Mouse (Mus musculus) common myeloid progenitor, adult 5-6 weeks (primary cell): ENCODE data around the gene Ribc2. TPM values are rescaled to one million over a fixed set of nuclear protein-coding genes. Genes with fewer than 3 reads are reported as not detected.

ENCODE experiments used
- ATAC-seq: replicated peaks from 2 replicates; pipeline ENCODE4 v1.8.0; 2016; ENCODE audit warnings: low read depth, mild to moderate bottlenecking, moderate TSS enrichment, inconsistent platforms; ENCODE audit not compliant: poor library complexity, severe bottlenecking
- total RNA-seq: library from RNA; stranded (forward); fragments of 200-1000, 187-1606 nt; gene quantifications from 2 replicates; pipeline ENCODE4 v1.2.3, GENCODE M21; 2017

The Ribc2 gene
- total RNA-seq, result not detected in 2 replicates

DNA sequence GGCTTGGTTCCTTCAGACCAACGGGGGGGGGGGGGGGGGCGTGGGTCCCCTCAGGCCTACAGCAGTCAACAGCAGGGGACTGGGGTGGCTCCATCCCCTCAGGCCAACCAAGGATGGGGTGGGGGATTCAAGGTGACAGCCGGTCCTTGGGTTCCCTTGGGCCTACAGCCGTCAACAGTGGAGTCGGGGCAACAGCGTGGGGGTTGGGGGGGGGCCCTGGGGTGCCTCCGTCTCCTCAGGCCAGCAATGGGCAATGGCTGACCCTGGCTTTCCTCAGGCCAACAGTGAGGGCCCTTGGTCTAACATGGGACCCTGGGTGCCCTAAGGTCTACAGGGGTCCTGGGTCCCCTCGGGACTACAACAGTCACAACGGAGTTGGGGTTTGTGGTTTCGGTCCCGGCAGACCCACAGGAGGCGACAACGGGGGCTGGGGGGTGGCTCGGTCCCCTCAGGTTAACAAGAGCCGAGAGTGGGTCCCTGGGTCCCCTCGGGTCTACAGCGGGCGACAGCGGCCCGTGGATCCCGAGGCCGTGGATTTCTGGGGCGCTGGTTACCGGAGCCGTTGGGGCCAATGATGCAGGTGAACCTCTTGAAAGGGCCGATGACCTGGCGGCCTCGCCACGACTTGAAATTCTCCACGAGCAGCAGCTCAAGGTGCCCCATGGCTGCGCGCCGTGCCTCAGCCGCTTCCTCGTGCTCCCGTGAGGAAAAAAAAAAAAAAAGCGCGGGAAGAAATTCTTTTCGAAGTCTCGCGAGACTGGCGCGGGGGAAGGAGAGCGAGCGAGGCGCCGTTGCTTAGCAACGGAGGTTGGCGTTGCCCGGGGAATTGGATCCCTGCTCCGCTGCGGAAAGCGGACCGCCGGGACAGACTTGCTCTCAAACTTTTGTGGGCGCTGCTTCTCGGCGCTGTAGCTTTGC, at the start of gene Ribc2, which contains the start of gene Smc1b:
Ribc2 (plus strand) TSS at position 804 of the 918 bp plus-strand sequence.
Smc1b (minus strand) TSS at position 690 of the 918 bp plus-strand sequence.
- no peak for ATAC-seq

DNA sequence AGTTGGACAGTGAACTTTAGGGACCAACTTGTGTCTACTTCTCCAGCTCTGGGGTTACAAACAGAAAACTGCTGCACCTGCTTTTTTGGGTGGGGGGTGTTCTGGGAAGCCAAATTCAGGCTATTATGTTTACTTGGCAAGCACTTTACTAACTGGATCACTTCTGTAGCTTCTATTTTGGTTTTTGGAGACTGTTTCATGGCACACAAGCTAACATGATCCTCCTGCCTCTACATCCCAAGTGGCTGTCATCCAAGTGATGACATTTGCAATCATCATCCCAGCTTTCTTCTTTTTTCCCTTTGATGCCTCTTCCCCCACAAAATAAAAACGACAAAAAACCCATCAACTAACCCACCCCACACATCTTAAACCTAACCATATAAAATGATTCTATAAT, 46.2 kb upstream of the Ribc2 start:
- ATAC-seq, result no peak

DNA sequence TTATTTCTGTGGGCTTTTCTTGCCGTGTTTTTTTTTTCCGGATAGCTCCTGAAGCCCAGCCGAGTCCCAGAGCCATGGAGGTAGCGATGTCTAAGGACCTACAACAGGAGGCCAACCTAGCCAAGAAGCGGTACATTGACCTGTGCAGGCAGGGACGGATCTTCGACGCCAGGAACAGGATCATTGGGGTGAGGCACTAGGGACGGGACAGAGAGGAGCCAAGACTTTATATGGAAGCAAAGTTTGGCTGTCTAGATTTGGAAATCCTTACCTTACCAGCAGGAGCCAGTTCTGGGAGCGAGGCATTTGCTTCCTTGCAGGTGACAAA, 279 bp downstream of the Ribc2 start:
- no peak for ATAC-seq

DNA sequence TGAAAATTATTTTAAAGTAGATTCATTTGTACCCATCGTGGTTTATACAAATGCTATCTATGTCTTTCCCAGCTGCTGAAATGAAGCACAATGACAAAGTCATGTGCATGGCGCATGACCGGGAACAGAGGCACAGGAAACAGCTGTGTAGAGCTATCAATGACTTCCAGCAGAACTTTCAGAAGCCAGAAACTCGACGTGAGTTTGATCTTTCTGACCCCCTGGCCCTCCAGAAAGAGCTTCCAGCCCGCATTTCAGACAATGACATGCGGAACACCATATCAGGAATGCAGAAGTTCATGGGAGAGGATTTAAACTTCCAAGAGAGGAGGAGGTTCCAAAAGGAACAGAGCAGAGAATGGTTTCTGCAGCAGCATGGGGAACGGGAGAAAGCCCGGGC, 3.3 kb downstream of the Ribc2 start:
- ATAC-seq, result no peak

GRCm38 (mm10) chr15:85141290-85141689, 9.4 kb downstream of the Ribc2 start:
- ATAC-seq, result no peak

DNA sequence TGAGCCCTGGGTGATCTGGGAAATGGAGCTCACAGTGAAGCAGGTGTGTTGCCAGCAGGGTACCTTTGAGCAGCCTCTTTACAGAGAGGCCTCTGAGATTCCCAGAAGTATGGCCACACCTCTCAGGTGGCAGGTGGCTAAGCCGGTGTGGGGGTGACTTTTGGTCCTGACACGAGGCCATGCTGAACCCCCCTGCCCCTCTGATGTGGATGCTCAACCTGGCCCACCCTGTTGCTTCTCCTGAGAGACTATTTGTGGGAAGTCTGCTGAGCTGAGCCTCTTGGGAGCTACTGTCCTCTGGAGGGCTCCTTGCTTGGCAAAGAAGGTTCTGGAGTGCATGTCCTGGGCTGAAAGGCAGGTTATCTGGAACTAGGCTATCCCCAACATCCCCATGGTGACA, 10.6 kb downstream of the Ribc2 start:
- ATAC-seq, result no peak

DNA sequence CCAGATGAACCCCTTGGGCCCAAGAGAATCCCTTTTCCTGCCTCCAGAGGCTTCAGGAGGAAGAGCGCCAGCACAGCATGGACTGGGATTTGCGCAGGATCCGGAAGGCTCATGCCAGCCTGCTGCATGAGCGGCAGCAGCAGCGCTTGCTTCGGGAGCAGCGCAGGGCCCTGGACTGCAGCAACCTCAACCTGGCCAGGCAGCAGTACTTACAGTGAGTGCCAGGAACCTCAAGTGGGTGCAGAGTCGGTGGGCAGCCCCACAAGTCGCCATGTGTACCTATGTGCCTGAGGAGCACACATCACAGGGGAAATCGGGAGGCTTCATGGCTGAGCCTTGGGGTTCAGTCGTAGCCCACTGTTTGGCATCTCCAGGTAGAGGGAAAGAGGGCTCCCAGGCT, 11.3 kb downstream of the Ribc2 start:
- no peak for ATAC-seq

GRCm38 (mm10) chr15:85143747-85144146, 11.9 kb downstream of the Ribc2 start:
- ATAC-seq, result no peak

DNA sequence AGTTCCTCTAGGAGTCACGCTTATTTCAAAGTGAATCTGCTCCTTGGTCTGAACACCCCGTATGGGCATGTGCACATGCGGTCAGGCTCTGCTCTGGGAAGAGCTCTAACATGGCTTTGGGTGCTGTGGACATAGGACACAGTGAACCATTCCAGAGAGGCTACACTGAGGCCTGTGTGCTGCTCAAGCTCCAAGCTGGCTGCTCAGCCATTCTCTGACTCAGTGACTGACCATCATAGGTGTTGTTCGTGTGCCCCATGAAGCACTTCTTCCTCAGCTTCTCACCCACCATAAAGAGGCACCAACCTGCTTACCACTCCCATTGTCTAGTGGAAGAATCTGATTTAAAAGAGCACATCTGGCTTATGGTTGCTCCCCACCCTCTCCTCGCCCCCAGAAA, 12.4 kb downstream of the Ribc2 start:
- ATAC-seq, result no peak

GRCm38 (mm10) chr15:85151433-85151918, 19.6 kb downstream of the Ribc2 start:
- peak; percentile 87; the same call in 1 of the 2 replicates for ATAC-seq

GRCm38 (mm10) chr15:85152577-85152976, 20.7 kb downstream of the Ribc2 start:
- ATAC-seq, result no peak

GRCm38 (mm10) chr15:85154091-85154490, 22.2 kb downstream of the Ribc2 start:
- no peak for ATAC-seq

DNA sequence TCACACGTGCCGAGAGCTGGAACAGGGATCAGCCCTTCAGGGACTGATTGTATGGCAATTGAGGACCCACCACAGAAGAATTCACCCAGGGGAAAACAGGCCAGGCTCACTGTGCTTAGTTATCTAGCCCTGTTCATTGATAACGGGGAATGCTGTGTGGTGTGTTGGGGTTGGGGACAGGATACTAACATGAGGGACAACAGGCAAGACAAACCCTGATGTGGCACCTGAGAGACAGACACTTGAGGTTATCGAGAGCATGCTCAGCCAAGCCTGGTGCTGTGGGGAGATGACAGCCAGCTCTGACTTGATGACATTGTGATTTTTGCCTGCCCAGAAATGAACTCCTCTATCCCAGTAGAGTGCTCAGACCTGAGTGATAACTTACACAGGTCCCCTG, 24.3 kb downstream of the Ribc2 start:
- ATAC-seq, result no peak

- ATAC-seq, result no peak
These were observed 29.5 kb downstream of the Ribc2 start for GRCm38 (mm10) chr15:85161416-85161815.

- no peak for ATAC-seq
These were observed 31.1 kb downstream of the Ribc2 start for GRCm38 (mm10) chr15:85162693-85163663.

- no peak for ATAC-seq
These were observed 34.6 kb downstream of the Ribc2 start for GRCm38 (mm10) chr15:85166433-85166933.

DNA sequence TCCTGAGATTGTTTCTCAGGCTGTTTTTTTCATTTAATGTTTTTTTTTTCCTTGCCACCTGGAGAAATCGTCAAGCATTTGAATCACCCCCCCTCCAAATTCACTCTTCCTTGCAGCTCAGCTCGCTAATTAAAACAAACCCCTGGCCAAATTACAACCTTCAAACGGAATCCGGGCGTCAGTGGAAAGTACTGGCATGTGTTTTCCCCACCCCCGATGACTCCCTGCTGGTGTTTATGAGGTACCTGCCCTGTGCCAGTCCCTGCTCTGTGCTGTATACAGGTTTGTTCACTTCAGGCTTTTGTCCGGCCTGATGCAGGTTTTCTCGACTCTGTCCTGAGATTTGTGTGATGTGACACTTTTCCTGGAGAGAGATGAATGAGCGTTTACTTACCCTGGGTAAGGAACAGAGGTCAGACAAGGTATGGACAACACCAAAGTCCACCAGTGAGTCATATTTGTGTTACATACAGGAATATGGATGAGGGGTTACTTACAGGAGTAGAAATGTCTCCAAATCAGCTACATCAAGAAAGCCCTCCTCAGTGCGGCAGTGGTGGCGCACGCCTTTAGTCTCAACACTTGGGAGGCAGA, 35.3 kb downstream of the Ribc2 start:
- no peak for ATAC-seq

- ATAC-seq, result no peak
These were observed 40.2 kb downstream of the Ribc2 start for GRCm38 (mm10) chr15:85172054-85172453.

DNA sequence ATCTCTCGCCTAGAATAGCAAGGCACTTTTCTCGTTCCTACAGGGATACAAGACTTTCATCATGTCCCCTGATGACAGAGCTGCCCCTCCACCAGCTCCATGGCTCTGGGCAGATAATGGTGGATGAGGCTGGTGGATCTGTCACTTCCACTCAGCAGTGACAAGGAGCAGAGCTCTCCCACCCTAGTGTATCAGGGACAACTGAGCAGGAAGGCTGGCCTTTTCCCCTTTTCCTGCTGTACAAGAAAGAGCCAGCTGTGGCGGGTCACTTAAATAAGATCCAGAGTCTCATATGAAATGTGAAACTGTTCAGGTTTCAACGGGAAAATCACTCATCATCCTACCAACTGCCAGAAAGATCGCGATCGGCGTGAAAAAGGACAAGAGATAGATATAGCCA, 41.5 kb downstream of the Ribc2 start:
- no peak for ATAC-seq

- ATAC-seq, result no peak
These were observed 42.2 kb downstream of the Ribc2 start for GRCm38 (mm10) chr15:85174060-85174459.
